Mouse (Mus musculus) heart, adult 2 months (tissue): Measurements from ENCODE around the gene 1700003E16Rik. TPM values are rescaled to one million over a fixed set of nuclear protein-coding genes. Genes with fewer than 3 reads are reported as not detected.

Experiments used
- DNase-seq, 2 experiments: peaks; one replicate each; pipeline ENCODE4 v3.0.0; 2021
- H3K27ac ChIP-seq: fragments of 200-600 bp; 2 replicates; pipeline ENCODE4 v1.8.1; 2022
- H3K27me3 ChIP-seq: fragments of 200-500 bp; 2 replicates; pipeline ENCODE4 v1.6.1; 2012; ENCODE audit warnings: mild to moderate bottlenecking, low read length, inconsistent platforms, mixed read lengths; ENCODE audit not compliant: control insufficient read depth, insufficient read depth
- H3K36me3 ChIP-seq: fragments of 200-500 bp; 2 replicates; pipeline ENCODE4 v1.6.1; 2012; ENCODE audit warnings: low read length, inconsistent platforms; ENCODE audit not compliant: control insufficient read depth, insufficient read depth
- H3K4me1 ChIP-seq: fragments of 200-500 bp; 2 replicates; pipeline ENCODE4 v1.6.1; 2011; ENCODE audit warnings: low read length; ENCODE audit not compliant: control insufficient read depth, insufficient read depth
- H3K4me3 ChIP-seq: fragments of 200-600 bp; 2 replicates; pipeline ENCODE4 v1.8.1; 2022
- H3K79me2 ChIP-seq: fragments of 200-500 bp; replicated peaks from 2 replicates; pipeline ENCODE4 v1.6.1; 2012; ENCODE audit warnings: mild to moderate bottlenecking, inconsistent platforms, low read length, moderate library complexity, mixed read lengths; ENCODE audit not compliant: control insufficient read depth, insufficient read depth
- H3K9ac ChIP-seq: fragments of 200-500 bp; 2 replicates; pipeline ENCODE4 v1.6.1; 2012; ENCODE audit warnings: low read depth, mild to moderate bottlenecking, control low read depth, inconsistent platforms, low read length, mixed read lengths
- CTCF ChIP-seq: fragments of 200-600 bp; IDR thresholded peaks from 2 replicates; pipeline ENCODE4 v1.8.1; 2022; ENCODE audit warnings: antibody characterized with exemption, mild to moderate bottlenecking, moderate library complexity
- EP300 ChIP-seq: fragments of 200-500 bp; IDR thresholded peaks from 2 replicates; pipeline ENCODE4 v1.6.1; 2011; ENCODE audit warnings: low read depth, low read length, control low read depth; ENCODE audit not compliant: insufficient read depth
- POLR2A ChIP-seq: fragments of 200-500 bp; IDR thresholded peaks from 2 replicates; pipeline ENCODE4 v1.6.1; 2011; ENCODE audit warnings: mild to moderate bottlenecking, low read depth, low read length, control low read depth; ENCODE audit not compliant: insufficient read depth
- whole genome bisulfite sequencing: fragments of 180-500 bp; shearing (Covaris S2); methylation state at CpG from one replicate; pipeline ENCODE4 v1.1.7; 2018; 5-methylcytosine and 5-hydroxymethylcytosine counted together
- intact Hi-C: fragments of 180-260 bp; cut with DNase I; formaldehyde crosslinking; loops from one replicate; pipeline ENCODE4 v1.15.1; 2025
- long read RNA-seq: library from polyadenylated mRNA; stranded (forward); transcript quantifications from one replicate; pipeline ENCODE4 v2.0.0, GENCODE M21; 2021
- polyA plus RNA-seq: library from polyadenylated mRNA; depleted of rRNA; stranded (reverse); fragments of >200 nt; gene quantifications from 2 replicates; pipeline ENCODE4 v1.2.3, GENCODE M21; 2012; rRNA removed
- total RNA-seq, 2 experiments: library from RNA; stranded (reverse); gene quantifications; 2 replicates each; pipeline ENCODE4 v1.2.3; 2021

Gene 1700003E16Rik
- under 1 TPM; 0.10 to 0.25 TPM for total RNA-seq
- polyA plus RNA-seq = 0.53 and 0.57 TPM in 2 replicates
- long read RNA-seq, partial matches to known transcripts = 0 of 1 reads
- long read RNA-seq, other reads (novel, unspliced or antisense) = 1 of 1 reads

- H3K4me1 ChIP-seq = peaks cover 1% of the 10 kb centered on the region; the same call in 1 of the 2 replicates
- H3K27ac ChIP-seq = no peak within 1 kb of the TSS
- no peaks in the 10 kb centered on the region for H3K36me3 ChIP-seq
- H3K4me3 ChIP-seq = peak within 1 kb of the TSS; percentile 52
- TF ChIP-seq EP300 = no peak
- TF ChIP-seq CTCF = no peak
- no peak for TF ChIP-seq POLR2A
- H3K9ac ChIP-seq = peak within 1 kb of the TSS; percentile 53
- WGBS = 2% methylated on average over 32 of the region's 32 CpGs
- DNase-seq = peak; percentile 66 to 75
- H3K79me2 ChIP-seq = no peaks in the 10 kb centered on the region
- intact Hi-C loops = no loop called here
- no peaks in the 10 kb centered on the region for H3K27me3 ChIP-seq
Observed at GRCm38 (mm10) chr6:83156259-83156684, at the start of gene 1700003E16Rik, which contains the start of gene Wdr54. TSS of gene 1700003E16Rik (plus strand) at chr6:83156404. TSS of gene Wdr54 (minus strand) at chr6:83156397.

- WGBS = 44% methylated on average over 13 of the region's 13 CpGs
Observed at GRCm38 (mm10) chr6:83107566-83108400, 48.4 kb upstream of the 1700003E16Rik start.

GRCm38 (mm10) chr6:83108762-83109668, 47.2 kb upstream of the 1700003E16Rik start, which contains the start of gene Mrpl53:
TSS of gene Mrpl53 (plus strand) at chr6:83109040.
- Histone ChIP-seq H3K4me3 (peak within 1 kb of the TSS; percentile 75), H3K36me3 (no peaks in the 10 kb centered on the region), H3K27me3 (no peaks in the 10 kb centered on the region), H3K79me2 (no peaks in the 10 kb centered on the region; the same call in 1 of the 2 replicates), H3K4me1 (0 out of 2 replicates have a peak, but pooled peaks cover 1% of the 10 kb centered on the region), H3K9ac (peak within 1 kb of the TSS; percentile 83), H3K27ac (peak within 1 kb of the TSS; percentile 90)
- WGBS = under 1% methylated on average over 76 of the region's 76 CpGs
- TF ChIP-seq CTCF = no peak
- peak; percentile 72; the same call in 1 of the 2 replicates for TF ChIP-seq EP300
- TF ChIP-seq POLR2A = peak; percentile 88
- peak; percentile 88 to 90 for DNase-seq
- intact Hi-C loops = loop anchor here (1.0 to 10.0 kb wide), 3 partner anchors 16 to 156 kb away; partner anchors contain the start of genes Aup1, Htra2 and Ino80b

More at GRCm38 (mm10) chr6:83107566-83108400, 48.4 kb upstream of the 1700003E16Rik start:
- Histone ChIP-seq H3K27ac (no peak overlapping the region; the same call in 1 of the 2 replicates), H3K79me2 (no peaks in the 10 kb centered on the region; the same call in 1 of the 2 replicates), H3K36me3 (no peaks in the 10 kb centered on the region), H3K9ac (no peak overlapping the region), H3K4me1 (peaks cover 3% of the 10 kb centered on the region; the same call in 1 of the 2 replicates), H3K4me3 (peak overlapping the region; percentile 75; the same call in 1 of the 2 replicates), H3K27me3 (no peaks in the 10 kb centered on the region)
- TF ChIP-seq CTCF (peak; percentile 83), POLR2A (no peak), EP300 (no peak)
- intact Hi-C loops = loop anchor here (2.0 to 10.0 kb wide), 3 partner anchors 51 to 157 kb away; partner anchors contain the start of genes Aup1 and Htra2
- peak; percentile 70 to 80 for DNase-seq

GRCm38 (mm10) chr6:83111510-83112136, 44.6 kb upstream of the 1700003E16Rik start:
- H3K27me3 ChIP-seq = no peaks in the 10 kb centered on the region
- no peak overlapping the region for H3K4me3 ChIP-seq
- intact Hi-C loops = no loop called here
- no peak overlapping the region for H3K27ac ChIP-seq
- DNase-seq = no peak
- WGBS = 73% methylated on average over 4 of the region's 4 CpGs
- no peaks in the 10 kb centered on the region; the same call in 1 of the 2 replicates for H3K79me2 ChIP-seq
- peaks cover 5% of the 10 kb centered on the region for H3K4me1 ChIP-seq
- no peaks in the 10 kb centered on the region for H3K36me3 ChIP-seq
- H3K9ac ChIP-seq = no peak overlapping the region
- no peak for TF ChIP-seq EP300

DNA sequence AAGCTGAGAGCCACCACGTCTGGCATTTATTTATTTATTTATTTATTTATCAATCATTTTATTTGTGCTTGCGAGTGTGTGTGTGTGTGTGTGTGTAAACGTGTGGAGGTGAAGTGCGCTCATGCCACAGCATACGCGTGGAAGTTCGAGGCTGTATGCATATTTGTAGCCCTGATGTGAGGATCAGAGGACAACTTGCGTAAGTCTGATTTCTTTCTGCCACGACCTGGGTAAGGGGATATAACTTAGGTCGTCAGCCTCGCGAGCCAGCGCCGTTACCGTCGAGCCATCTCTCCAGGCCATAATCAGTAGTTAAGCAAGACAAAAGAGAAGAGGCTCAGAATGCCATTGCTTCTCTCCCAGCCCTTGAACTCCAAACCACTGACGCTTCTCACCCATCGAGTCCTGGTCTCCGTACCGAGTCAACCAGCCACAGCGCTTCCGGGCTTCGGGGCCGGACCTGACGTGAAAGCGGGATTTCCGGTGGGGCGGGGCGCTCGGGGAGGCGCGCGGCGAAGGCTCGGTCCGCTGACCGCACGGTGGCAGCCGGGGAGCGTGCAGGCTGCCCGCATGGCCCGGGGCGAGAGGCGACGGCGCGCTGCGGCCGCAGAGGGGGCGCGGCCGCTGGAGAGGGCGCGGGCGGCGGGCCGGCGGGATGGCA, 41.1 kb upstream of the 1700003E16Rik start, which contains the start of gene Mogs:
Gene Mogs (plus strand): TSS at position 486 of the 661 bp plus-strand sequence.
- TF ChIP-seq POLR2A (peak; percentile 98), EP300 (0 out of 2 replicates have a peak, but pooled peaks have one; percentile 70), CTCF (peak; percentile 70)
- Histone ChIP-seq H3K79me2 (no peaks in the 10 kb centered on the region), H3K9ac (peak within 1 kb of the TSS; percentile 77), H3K27me3 (no peaks in the 10 kb centered on the region), H3K36me3 (no peaks in the 10 kb centered on the region), H3K4me1 (peaks cover 4% of the 10 kb centered on the region), H3K4me3 (peak within 1 kb of the TSS; percentile 90), H3K27ac (peak within 1 kb of the TSS; percentile 80)
- intact Hi-C loops = loop anchor here (2.0 kb wide), 1 partner anchor 50 kb away; the partner anchor contains the start of gene Dctn1
- DNase-seq = peak; percentile 96
- WGBS = under 1% methylated on average over 54 of the region's 58 CpGs
